Mouse (Mus musculus) G1E (cell line): ENCODE measurements at regions not wholly inside any gene's neighbourhood (a gene's known extent, or its start where the extent isn't known, plus 50 kb on each side); places are given as distances from the start of the nearest gene placed in this dataset.

ENCODE experiments used
- CTCF ChIP-seq: IDR thresholded peaks from 2 replicates; pipeline ENCODE4 v1.5.1; 2012; ENCODE audit warnings: low read depth, low read length, inconsistent platforms, mixed read lengths
- GATA1 ChIP-seq: IDR thresholded peaks from 2 replicates; pipeline ENCODE4 v1.6.1; 2012; ENCODE audit warnings: borderline replicate concordance, low read length, inconsistent platforms, mixed read lengths
- POLR2AphosphoS5 ChIP-seq: IDR thresholded peaks from 2 replicates; pipeline ENCODE4 v1.6.1; 2012; ENCODE audit warnings: low read depth, low read length, inconsistent platforms; ENCODE audit not compliant: insufficient replicate concordance

GRCm38 (mm10) chr8:35968341-35968740, 202.8 kb downstream of the Gm19410 start:
- no peak for TF ChIP-seq GATA1
- no peak for TF ChIP-seq CTCF
- no peak for TF ChIP-seq POLR2AphosphoS5
